Mouse (Mus musculus): ENCODE measurements at regions not wholly inside any gene's neighbourhood (a gene's known extent, or its start where the extent isn't known, plus 50 kb on each side); places are given as distances from the start of the nearest gene placed in this dataset.

- TF ChIP-seq CTCF (IDR thresholded peaks at IDR 0.05; ENCODE audit: extremely low read depth, insufficient read length, insufficient replicate concordance, low read depth, low read length) (no peak), POLR2A (IDR thresholded peaks at IDR 0.05; ENCODE audit: low read depth, low read length) (no peak)
These were observed 214.5 kb downstream of the Rnf144b start for GRCm38 (mm10) chr13:47336865-47337441.

All from small intestine, adult 2 months (tissue).